In the genomic region with DNA sequence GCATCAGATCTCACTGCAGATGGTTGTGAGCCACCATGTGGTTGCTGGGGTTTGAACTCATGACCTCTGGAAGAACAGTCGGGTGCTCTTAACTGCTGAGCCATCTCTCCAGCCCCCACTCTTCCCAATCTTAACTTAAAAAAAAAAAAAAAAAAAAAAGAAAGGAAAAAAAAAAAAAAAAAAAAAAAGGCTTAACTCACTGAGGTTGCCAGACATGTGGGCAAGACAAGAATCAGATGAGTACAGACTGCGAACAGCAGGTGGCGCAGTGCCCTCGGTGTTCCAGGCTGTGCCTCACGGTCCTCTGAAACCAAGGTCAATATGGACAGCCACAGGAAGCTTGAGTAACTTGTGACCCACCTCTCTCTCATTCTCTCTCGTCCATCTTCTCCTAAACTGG, we compare ENCODE assay signal across 9 mouse cellular contexts. TPM values are rescaled to one million over a fixed set of nuclear protein-coding genes. Genes with fewer than 3 reads are reported as not detected.
A peak's percentile ranks its signal among the peaks of the same experiment; 100 is the strongest.
DNase-seq lines count a peak whose midpoint lies in the region; ATAC-seq and TF ChIP-seq lines count a peak whose summit lies in the region.
"Had no signal": no experiment of that assay in that cellular context is flagged by ENCODE, and none has a peak within 500 bp of the region (broad histone marks: within the 10 kb centered on the region; RNA-seq: fewer than 3 reads in every experiment).

No protein-coding gene starts in this region.

- DNase-seq in MN1 (ENCODE audit: low spot score) = peak; percentile 92
- peak; percentile 80 for DNase-seq in c-Kit-positive CD71-negative TER-119-negative erythroid progenitor cells, embryonic 14.5 days (ENCODE audit: low read depth)
- peak; percentile 86 for DNase-seq in forebrain, embryonic 14.5 days (ENCODE audit: low spot score)
- DNase-seq in heart, postnatal 4 days = peak; percentile 88
- DNase-seq in layer of hippocampus, postnatal 14 days (ENCODE audit: low spot score in 2 of 2) = peak; percentile 38 to 61
- DNase-seq in lung, postnatal 36 days = peak; percentile 93
- peak; percentile 87 for DNase-seq in yolk sac, embryonic 10.5 days (ENCODE audit: low spot score)

- TF ChIP-seq POLR2A in small intestine, adult 2 months (IDR thresholded peaks at IDR 0.05; ENCODE audit: low read depth, low read length) = no peak

- no peak for ATAC-seq in forebrain, embryonic 14.5 days

- no peaks in the 10 kb centered on the region for H3K27me3 ChIP-seq in forebrain, embryonic 14.5 days (replicated peaks; ENCODE audit: control insufficient read depth, insufficient read depth, low read length)
- H3K27me3 ChIP-seq in small intestine, adult 2 months (ENCODE audit: control insufficient read depth, insufficient read depth, low read length) = no peaks in the 10 kb centered on the region
- H3K27me3 ChIP-seq: midbrain, embryonic 12.5 days had no signal

- peak; percentile 90 for TF ChIP-seq CTCF in small intestine, adult 2 months (IDR thresholded peaks at IDR 0.05; ENCODE audit: extremely low read depth, insufficient read length, insufficient replicate concordance, low read depth, low read length)

- WGBS in forebrain, embryonic 14.5 days = 5% methylated on average over 6 of the region's 6 CpGs
- 0% methylated on average over 6 of the region's 6 CpGs for whole genome bisulfite sequencing in small intestine, adult 2 months

- H3K27ac ChIP-seq in forebrain, embryonic 14.5 days (ENCODE audit: low read depth, low read length) = no peak overlapping the region
- no peak overlapping the region for H3K27ac ChIP-seq in small intestine, adult 2 months (ENCODE audit: insufficient read depth, low read depth, low read length)
- H3K27ac ChIP-seq: midbrain, embryonic 12.5 days had no signal

- H3K36me3 ChIP-seq in forebrain, embryonic 14.5 days (ENCODE audit: control insufficient read depth, insufficient read depth, low read length) = no peaks in the 10 kb centered on the region
- no peaks in the 10 kb centered on the region for H3K36me3 ChIP-seq in small intestine, adult 2 months (ENCODE audit: control insufficient read depth, insufficient read depth, low read length)
- H3K36me3 ChIP-seq: midbrain, embryonic 12.5 days had no signal

- no peak overlapping the region for H3K9ac ChIP-seq in forebrain, embryonic 14.5 days (ENCODE audit: low read length)
- H3K9ac ChIP-seq: midbrain, embryonic 12.5 days had no signal

- no peak overlapping the region for H3K4me2 ChIP-seq in forebrain, embryonic 14.5 days (ENCODE audit: low read length)
- H3K4me2 ChIP-seq: midbrain, embryonic 12.5 days had no signal

- H3K4me3 ChIP-seq in forebrain, embryonic 14.5 days (ENCODE audit: low read depth, low read length) = no peak overlapping the region
- no peak overlapping the region for H3K4me3 ChIP-seq in small intestine, adult 2 months (ENCODE audit: low read depth, low read length)
- H3K4me3 ChIP-seq: midbrain, embryonic 12.5 days had no signal

- no peaks in the 10 kb centered on the region for H3K9me3 ChIP-seq in forebrain, embryonic 14.5 days (replicated peaks; ENCODE audit: control insufficient read depth, low read length)
- H3K9me3 ChIP-seq: midbrain, embryonic 12.5 days had no signal

- H3K4me1 ChIP-seq in forebrain, embryonic 14.5 days (ENCODE audit: control insufficient read depth, insufficient read depth, low read length) = no peaks in the 10 kb centered on the region
- H3K4me1 ChIP-seq in small intestine, adult 2 months (ENCODE audit: control insufficient read depth, insufficient read depth, insufficient read length, low read length) = peaks cover 12% of the 10 kb centered on the region
- H3K4me1 ChIP-seq: midbrain, embryonic 12.5 days had no signal

RNA-seq across cellular contexts. Expression of gene Lactb, which starts 25.8 kb away (rescaled TPM):
- polyA plus RNA-seq in forebrain, embryonic 14.5 days (2014; fragmentation: Nextera tagmentation; extraction: Ambion mirVana) = 9.8 and 10.2 TPM in 2 replicates
- 10 to 100 TPM; 20.9 to 21.6 TPM for total RNA-seq in heart, postnatal 4 days (2021)
- 10 to 100 TPM; 15.2 to 18.0 TPM for total RNA-seq in layer of hippocampus, postnatal 14 days (2021)
- polyA plus RNA-seq in small intestine, adult 2 months (2012; rRNA removed) = 16.3 and 26.8 TPM in 2 replicates

RNA-seq across cellular contexts. Expression of gene Tpm1, which starts 48.2 kb away (rescaled TPM):
- polyA plus RNA-seq in forebrain, embryonic 14.5 days (2014; fragmentation: Nextera tagmentation; extraction: Ambion mirVana) = 104 and 126 TPM in 2 replicates
- total RNA-seq in heart, postnatal 4 days (2021) = 1,000 to 10,000 TPM; 7,269 to 8,107 TPM
- total RNA-seq in layer of hippocampus, postnatal 14 days (2021) = 100 to 1,000 TPM; 230 to 252 TPM
- 146 and 242 TPM in 2 replicates for polyA plus RNA-seq in small intestine, adult 2 months (2012; rRNA removed)

RNA-seq across cellular contexts. Expression of gene Rps27l, which starts 55.2 kb away (rescaled TPM):
- polyA plus RNA-seq in forebrain, embryonic 14.5 days (2014; fragmentation: Nextera tagmentation; extraction: Ambion mirVana) = 357 and 434 TPM in 2 replicates
- 100 to 1,000 TPM; 253 to 256 TPM for total RNA-seq in heart, postnatal 4 days (2021)
- 10 to 100 TPM; 49.5 to 53.1 TPM for total RNA-seq in layer of hippocampus, postnatal 14 days (2021)
- 9.6 and 10.2 TPM in 2 replicates for polyA plus RNA-seq in small intestine, adult 2 months (2012; rRNA removed)

Comparison
In these comparisons a context has a peak if more than half of its experiments do, and no peak if none do; other contexts are left out.
1. RNA of gene Tpm1, which starts 48.2 kb away (total RNA-seq): 7,269 to 8,107 TPM in heart, postnatal 4 days; 230 to 252 TPM in layer of hippocampus, postnatal 14 days; every median in the first group is over 10 times any median in the second.
2. RNA of gene Rps27l, which starts 55.2 kb away (total RNA-seq): 253 to 256 TPM in heart, postnatal 4 days; 49.5 to 53.1 TPM in layer of hippocampus, postnatal 14 days; every median in the first group is over 4 times any median in the second.
3. Peak in every context shown above with its lines, with median percentiles within 50 percentile points of each other: DNase-seq.